Mouse (Mus musculus) liver, embryonic 14.5 days (tissue): Measurements from ENCODE around the gene Cerk. TPM values are rescaled to one million over a fixed set of nuclear protein-coding genes. Genes with fewer than 3 reads are reported as not detected.
A peak's percentile ranks its signal among the peaks of the same experiment; 100 is the strongest.

ENCODE experiments used
- ATAC-seq: fragments of 200-750 bp; cut with Nextera tagmentation; 2 replicates; pipeline ENCODE4 v1.8.0; 2017; ENCODE audit warnings: moderate number of reproducible peaks, mild to moderate bottlenecking, moderate library complexity; ENCODE audit not compliant: insufficient read depth
- DNase-seq, 3 experiments: peaks; one replicate each; pipeline ENCODE4 v3.0.0-alpha.2; 2012 to 2013; ENCODE audit warnings: low read depth in 3 of 3, low spot score in 3 of 3
- H3K27ac ChIP-seq: fragments of 300-500 bp; sonication (generic); 2 replicates; pipeline ENCODE4 v1.5.1; 2014; ENCODE audit warnings: moderate library complexity, mild to moderate bottlenecking, control low read depth, inconsistent platforms
- H3K27me3 ChIP-seq: fragments of 300-500 bp; sonication (generic); 2 replicates; pipeline ENCODE4 v1.6.1; 2014; ENCODE audit warnings: mild to moderate bottlenecking, low read length, moderate library complexity; ENCODE audit not compliant: control insufficient read depth, insufficient read depth
- H3K36me3 ChIP-seq: fragments of 300-500 bp; sonication (generic); replicated peaks from 2 replicates; pipeline ENCODE4 v1.6.1; 2014; ENCODE audit warnings: low read depth; ENCODE audit not compliant: control insufficient read depth, insufficient read depth
- H3K4me1 ChIP-seq, 2 experiments: fragments of 200-500 bp in 1 of 2; fragments of 300-500 bp in 1 of 2; sonication (generic) in 1 of 2; replicated peaks; 2 replicates each; pipeline ENCODE4 v1.6.1; 2012 to 2014; ENCODE audit warnings: antibody characterized with exemption in 1 of 2, inconsistent platforms in 1 of 2, low read length in 1 of 2; ENCODE audit not compliant: control insufficient read depth in 2 of 2, insufficient read depth in 2 of 2
- H3K4me2 ChIP-seq: fragments of 300-500 bp; sonication (generic); 2 replicates; pipeline ENCODE4 v1.6.1; 2014; ENCODE audit warnings: low read depth, mild to moderate bottlenecking, control low read depth, moderate library complexity
- H3K4me3 ChIP-seq, 2 experiments: fragments of 200-500 bp in 1 of 2; fragments of 300-500 bp in 1 of 2; sonication (generic) in 1 of 2; 2 replicates each; pipeline ENCODE4 v1.5.1; 2012 to 2014; ENCODE audit warnings: low read depth in 2 of 2, low read length in 2 of 2, mild to moderate bottlenecking in 2 of 2, control low read depth in 1 of 2, inconsistent platforms in 1 of 2, moderate library complexity in 1 of 2; ENCODE audit not compliant: insufficient read depth in 1 of 2
- H3K9ac ChIP-seq: fragments of 300-500 bp; sonication (generic); replicated peaks from 2 replicates; pipeline ENCODE4 v1.6.1; 2014; ENCODE audit warnings: mild to moderate bottlenecking, control low read depth, moderate library complexity
- H3K9me3 ChIP-seq: fragments of 300-500 bp; sonication (generic); 2 replicates; pipeline ENCODE4 v1.6.1; 2016; ENCODE audit warnings: low read length, mixed read lengths; ENCODE audit not compliant: control insufficient read depth
- CTCF ChIP-seq: IDR thresholded peaks from 2 replicates; pipeline ENCODE4 v1.5.1; 2016; ENCODE audit warnings: antibody characterized with exemption, low read depth, control low read depth
- EP300 ChIP-seq: IDR thresholded peaks from 2 replicates; pipeline ENCODE4 v1.6.1; 2016; ENCODE audit warnings: antibody characterized with exemption, low read depth
- WGBS: fragments of 180-500 bp; shearing (Covaris S2); extraction: QIAGEN DNeasy Blood & Tissue Kit; methylation state at CpG from one replicate; pipeline ENCODE4 v1.1.7; 2014; ENCODE audit not compliant: insufficient replicate concordance; 5-methylcytosine and 5-hydroxymethylcytosine counted together
- polyA plus RNA-seq, 2 experiments: library from polyadenylated mRNA; depleted of rRNA in 1 of 2; stranded (reverse) in 1 of 2; unstranded in 1 of 2; fragments of >200 nt; fragmentation: Nextera tagmentation in 1 of 2; extraction: Ambion mirVana in 1 of 2; gene quantifications; 2 replicates each; pipeline versions ENCODE4 v1.2.1 to v1.2.3; 2012 to 2014

The Cerk gene
- polyA plus RNA-seq, 2 experiments = 2.7 to 2.9 TPM

DNA sequence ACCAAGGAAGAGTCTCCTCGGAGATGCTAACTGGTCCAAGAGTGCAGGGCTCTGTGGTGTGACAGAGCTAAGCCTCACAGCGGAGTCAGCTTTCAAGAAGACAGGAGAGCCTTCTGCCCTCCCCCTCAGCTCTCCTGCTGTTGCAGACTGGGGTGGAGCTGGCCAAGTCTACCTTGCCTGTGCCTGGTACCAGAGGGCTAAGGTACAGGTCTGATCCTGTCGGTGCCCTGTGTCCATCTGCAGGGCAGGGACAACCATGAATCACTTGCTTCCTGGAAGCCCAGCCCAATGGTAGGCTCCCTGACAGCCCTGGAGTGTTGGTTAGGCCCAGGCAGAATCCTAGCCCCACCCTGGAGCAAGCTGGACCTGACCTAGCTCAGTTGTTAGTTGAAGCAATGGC is 745 bp upstream of the Cerk start:
- H3K4me2 ChIP-seq = no peak overlapping the region
- DNase-seq = no peak

GRCm38 (mm10) chr15:86184851-86185688 is 871 bp downstream of the Cerk start:
- DNase-seq = no peak

More for the DNA sequence above, 745 bp upstream of the Cerk start:
- no peak overlapping the region for H3K9ac ChIP-seq
- H3K4me3 ChIP-seq = no peak overlapping the region
- no peak for TF ChIP-seq EP300
- no peak for TF ChIP-seq CTCF
- no peaks in the 10 kb centered on the region for H3K36me3 ChIP-seq
- H3K9me3 ChIP-seq = no peaks in the 10 kb centered on the region
- H3K27me3 ChIP-seq = peaks cover 13% of the 10 kb centered on the region; the same call in 1 of the 2 replicates
- WGBS = 57% methylated on average over 3 of the region's 3 CpGs
- no peak for ATAC-seq
- no peak overlapping the region for H3K27ac ChIP-seq
- H3K4me1 ChIP-seq = peaks cover 0 to 5% of the 10 kb centered on the region in 2 experiments; a peak in 2 of 4 replicates

DNA sequence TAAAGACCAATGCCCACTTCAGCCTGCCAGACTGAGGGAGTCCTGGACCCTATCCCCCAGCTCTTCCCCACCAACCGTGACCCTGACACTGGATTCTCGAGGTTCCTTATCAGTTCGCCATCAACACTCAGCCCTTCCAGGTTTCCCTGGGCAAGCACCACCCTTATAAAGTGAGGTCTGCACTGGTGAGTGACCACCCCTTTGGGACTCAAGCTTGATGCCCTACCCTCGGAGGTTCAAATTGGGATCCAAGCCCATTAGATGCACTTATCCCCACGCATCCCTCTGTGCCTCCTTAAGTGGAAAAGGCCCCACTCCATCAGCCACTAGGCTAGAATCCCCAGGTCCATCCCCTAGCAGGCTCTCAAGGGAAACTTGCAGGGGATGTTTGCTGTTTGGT is 1.9 kb downstream of the Cerk start:
- TF ChIP-seq EP300 (no peak), CTCF (no peak)
- Histone ChIP-seq H3K27ac (no peak overlapping the region), H3K9ac (no peak overlapping the region), H3K4me2 (peak overlapping the region; percentile 69), H3K27me3 (peaks cover 13% of the 10 kb centered on the region; the same call in 1 of the 2 replicates), H3K9me3 (no peaks in the 10 kb centered on the region), H3K4me3 (peak overlapping the region in 1 of 2 experiments; percentile 66; a peak in 3 of 4 replicates), H3K36me3 (no peaks in the 10 kb centered on the region), H3K4me1 (peaks cover 0 to 3% of the 10 kb centered on the region in 2 experiments; a peak in 2 of 4 replicates)
- DNase-seq (no peak), ATAC-seq (no peak)
- WGBS = 38% methylated on average over 5 of the region's 5 CpGs

More at GRCm38 (mm10) chr15:86184851-86185688, 871 bp downstream of the Cerk start:
- Histone ChIP-seq H3K27me3 (peaks cover 13% of the 10 kb centered on the region; the same call in 1 of the 2 replicates), H3K9me3 (no peaks in the 10 kb centered on the region), H3K4me1 (peaks cover 0 to 3% of the 10 kb centered on the region in 2 experiments; a peak in 2 of 4 replicates), H3K27ac (no peak overlapping the region), H3K9ac (peak overlapping the region; percentile 54), H3K4me3 (peak overlapping the region; percentile 59 to 66), H3K36me3 (no peaks in the 10 kb centered on the region), H3K4me2 (peak overlapping the region; percentile 69)
- peak; percentile 32 for ATAC-seq
- no peak for TF ChIP-seq CTCF
- no peak for TF ChIP-seq EP300
- under 1% methylated on average over 70 of the region's 70 CpGs for WGBS

GRCm38 (mm10) chr15:86183484-86183883 is 2.5 kb downstream of the Cerk start:
- ATAC-seq (no peak), DNase-seq (no peak)
- no peaks in the 10 kb centered on the region for H3K36me3 ChIP-seq
- H3K9ac ChIP-seq = no peak overlapping the region
- H3K27me3 ChIP-seq = peaks cover 13% of the 10 kb centered on the region; the same call in 1 of the 2 replicates
- H3K4me1 ChIP-seq = peaks cover 0 to 3% of the 10 kb centered on the region in 2 experiments; a peak in 2 of 4 replicates
- TF ChIP-seq EP300 (no peak), CTCF (no peak)
- no peaks in the 10 kb centered on the region for H3K9me3 ChIP-seq
- H3K4me2 ChIP-seq = no peak overlapping the region
- WGBS = 73% methylated on average over 8 of the region's 8 CpGs
- no peak overlapping the region for H3K4me3 ChIP-seq
- H3K27ac ChIP-seq = no peak overlapping the region

DNA sequence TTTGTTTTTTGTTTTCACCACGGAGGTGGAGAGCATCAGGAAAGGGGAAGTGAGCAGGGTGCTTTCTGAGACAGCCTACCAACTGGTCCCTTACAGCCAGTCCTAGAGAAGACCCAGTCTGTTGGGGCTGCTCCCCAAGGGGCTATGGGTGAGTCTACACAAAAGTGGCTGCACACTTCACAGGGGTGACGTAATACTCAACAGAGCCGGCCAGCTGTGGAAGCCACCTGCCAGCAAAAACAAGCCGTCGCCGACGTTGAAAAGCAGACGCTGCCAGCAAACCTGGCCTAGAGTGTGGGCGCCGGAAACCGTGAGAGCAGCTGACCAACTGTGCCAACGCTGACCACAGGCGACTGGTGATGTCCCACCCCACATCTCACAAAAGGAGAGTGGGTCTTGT is 3.3 kb downstream of the Cerk start:
- no peak for ATAC-seq
- no peaks in the 10 kb centered on the region for H3K36me3 ChIP-seq
- H3K27me3 ChIP-seq = peaks cover 13% of the 10 kb centered on the region; the same call in 1 of the 2 replicates
- H3K4me1 ChIP-seq = peaks cover 0 to 3% of the 10 kb centered on the region in 2 experiments; a peak in 2 of 4 replicates
- 32% methylated on average over 13 of the region's 13 CpGs for WGBS
- no peak overlapping the region for H3K4me3 ChIP-seq
- no peak overlapping the region; the same call in 1 of the 2 replicates for H3K4me2 ChIP-seq
- no peak for DNase-seq
- H3K27ac ChIP-seq = no peak overlapping the region
- no peak for TF ChIP-seq CTCF
- no peak for TF ChIP-seq EP300
- H3K9ac ChIP-seq = no peak overlapping the region
- H3K9me3 ChIP-seq = no peaks in the 10 kb centered on the region
